Mouse (Mus musculus): ENCODE measurements around the gene Slc7a3. TPM values are rescaled to one million over a fixed set of nuclear protein-coding genes. Genes with fewer than 3 reads are reported as not detected.
"Not testable (repeated sequence)": the region's sequence is repeated elsewhere in the genome, so short reads cannot be mapped to it uniquely, and the experiment has no call there.

The Slc7a3 gene
- total RNA-seq (2014; fragmentation: Nextera tagmentation) (2.0 TPM in 1 of 2 replicates, not detected in the other), total RNA-seq (2017) (0.34 TPM in 1 of 2 replicates, not detected in the other)

DNA sequence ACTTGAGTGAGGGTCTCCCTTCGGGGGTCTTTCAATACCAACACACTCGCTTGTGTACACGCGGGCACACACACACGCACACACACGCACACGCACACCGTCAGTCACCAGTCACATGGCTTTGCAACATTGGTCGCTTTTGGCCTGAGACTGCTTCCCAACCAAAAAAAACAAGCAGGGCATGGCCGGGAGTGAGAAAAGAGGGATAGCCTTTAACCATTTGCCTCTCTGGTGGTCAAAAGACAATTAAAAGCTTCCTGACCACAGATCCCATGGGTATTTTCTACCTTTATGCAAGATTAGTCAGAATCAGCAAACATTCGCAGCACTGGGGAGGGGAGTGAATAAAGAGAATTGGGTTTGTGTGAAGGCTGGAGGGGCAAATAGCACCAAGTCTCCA, at the start of gene Slc7a3:
TSS of gene Slc7a3 (minus strand) at position 101 of the 400 bp plus-strand sequence.
- ATAC-seq (replicated peaks; ENCODE audit: low FRiP score, low TSS enrichment, poor library complexity, severe bottlenecking) = no peak

DNA sequence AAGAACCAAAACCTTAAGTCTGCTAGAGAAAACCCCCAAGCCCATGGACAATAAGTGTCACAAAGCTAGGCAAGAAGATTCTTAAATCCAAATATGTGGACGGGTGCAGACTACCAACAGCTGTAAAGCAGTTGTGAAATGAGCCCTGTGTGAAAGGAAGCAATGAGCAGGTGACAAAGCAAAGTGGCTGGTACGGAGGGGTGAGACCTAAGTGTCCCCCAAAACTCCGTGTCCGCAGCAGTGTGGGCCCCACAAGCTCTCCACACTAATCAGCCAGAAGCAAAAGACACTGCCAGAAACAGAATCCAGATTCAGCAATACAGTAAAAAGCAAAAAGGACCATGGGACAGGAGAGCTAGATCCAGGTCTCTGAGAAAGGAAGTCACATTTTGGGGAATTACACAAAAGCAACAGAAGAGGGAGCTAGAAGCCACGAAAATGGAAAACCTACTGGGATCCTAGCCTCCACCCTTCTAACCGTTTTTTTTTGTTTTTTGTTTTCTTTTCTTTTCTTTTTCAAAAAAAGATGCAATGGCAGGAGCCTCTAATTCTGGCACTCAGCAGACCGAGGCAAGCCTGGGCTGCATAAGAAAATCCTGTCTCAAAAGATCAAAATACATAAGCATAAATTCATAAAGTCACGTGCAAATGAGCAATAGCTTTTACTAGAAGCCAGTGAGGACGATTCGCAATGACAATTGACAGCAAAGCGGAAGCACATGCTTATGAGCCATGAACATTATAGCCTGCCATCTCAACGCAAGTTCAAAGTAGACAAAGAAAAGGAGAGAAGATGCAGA, 46.4 kb upstream of the Slc7a3 start:
- ATAC-seq (replicated peaks; ENCODE audit: low FRiP score, low TSS enrichment, poor library complexity, severe bottlenecking) = peak; percentile 87

DNA sequence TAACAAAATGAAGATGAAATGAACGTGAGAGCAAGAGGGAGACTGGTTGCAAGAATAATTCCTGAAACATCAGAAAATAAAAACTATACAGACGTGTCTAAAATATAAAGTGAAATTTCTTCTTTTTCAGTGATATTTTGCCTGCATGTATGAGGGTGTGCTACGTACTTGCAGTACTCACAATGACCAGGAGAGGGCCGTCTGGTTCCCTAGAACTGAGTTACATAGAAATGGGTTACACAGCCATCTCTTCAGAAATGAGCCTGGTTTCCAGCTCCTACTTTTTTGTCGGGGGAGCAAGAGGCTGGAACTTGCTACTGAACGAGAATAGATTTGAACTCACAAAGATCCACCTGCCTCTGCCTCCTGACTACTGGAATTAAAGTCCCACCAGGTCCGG, 45.2 kb upstream of the Slc7a3 start:
- peak; percentile 69 for ATAC-seq (replicated peaks; ENCODE audit: low FRiP score, low TSS enrichment, poor library complexity, severe bottlenecking)

DNA sequence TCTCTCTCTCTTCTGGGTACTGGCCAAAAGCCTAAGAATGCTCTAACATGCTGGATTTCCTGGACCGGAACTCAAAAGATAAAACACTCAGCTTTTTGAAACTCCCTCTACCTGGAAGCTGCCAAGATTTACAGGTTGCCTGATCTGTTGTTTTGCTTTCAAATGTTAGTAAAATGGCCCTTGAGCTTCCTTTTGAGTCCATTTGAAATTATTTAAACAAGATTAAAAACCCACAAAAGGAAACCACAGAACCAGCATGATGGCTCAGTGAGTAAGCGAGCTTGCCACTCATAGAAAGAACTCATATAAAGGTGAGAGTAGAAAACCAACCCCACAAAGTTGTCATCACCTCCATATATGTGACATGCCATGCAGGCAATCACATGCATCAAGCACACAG, 42.7 kb upstream of the Slc7a3 start:
- ATAC-seq (replicated peaks; ENCODE audit: low FRiP score, low TSS enrichment, poor library complexity, severe bottlenecking) = no peak

DNA sequence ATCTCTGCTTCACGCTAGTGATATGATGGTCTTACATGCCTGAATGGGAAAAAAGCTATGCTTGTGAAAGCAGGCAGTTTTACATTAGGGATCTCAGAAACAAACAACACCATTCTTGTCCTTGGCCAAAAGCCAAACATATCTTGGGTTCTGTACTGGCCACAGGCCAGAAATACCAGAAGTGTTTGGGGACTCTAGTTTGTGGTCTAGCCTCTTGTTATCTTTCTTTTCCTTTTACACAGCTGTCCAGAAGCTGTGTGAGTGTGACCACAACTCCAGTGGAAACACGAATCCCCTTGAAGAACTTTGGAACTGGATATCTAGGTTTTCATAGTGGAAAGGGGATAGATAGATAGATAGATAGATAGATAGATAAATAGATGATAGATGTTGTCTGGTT, 41.2 kb upstream of the Slc7a3 start:
- peak; percentile 92 for ATAC-seq (replicated peaks; ENCODE audit: low FRiP score, low TSS enrichment, poor library complexity, severe bottlenecking)

DNA sequence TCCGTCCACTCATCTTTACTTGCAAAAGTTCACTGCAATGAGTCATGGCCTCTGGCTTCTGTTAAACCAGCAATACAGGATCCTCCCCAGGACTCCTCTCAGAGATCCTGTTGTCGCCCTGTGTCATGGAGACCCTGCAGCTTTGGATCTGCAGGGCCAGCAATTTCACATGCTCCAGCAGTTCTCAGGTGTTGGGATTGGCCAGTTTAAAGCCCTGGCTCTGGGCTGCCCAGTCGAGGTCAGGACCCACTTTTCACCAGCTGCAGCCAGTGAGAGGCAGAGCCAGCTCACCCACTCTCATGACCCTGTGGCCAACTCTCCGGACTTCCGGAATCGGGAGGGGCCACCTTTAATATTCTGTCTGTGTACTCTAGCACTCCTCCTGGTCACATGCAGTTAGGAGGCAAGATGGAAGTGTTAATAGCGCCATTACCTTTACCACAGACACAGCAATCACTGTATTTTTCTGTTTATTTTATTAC, 40.7 kb upstream of the Slc7a3 start:
- no peak for ATAC-seq (replicated peaks; ENCODE audit: low FRiP score, low TSS enrichment, poor library complexity, severe bottlenecking)

DNA sequence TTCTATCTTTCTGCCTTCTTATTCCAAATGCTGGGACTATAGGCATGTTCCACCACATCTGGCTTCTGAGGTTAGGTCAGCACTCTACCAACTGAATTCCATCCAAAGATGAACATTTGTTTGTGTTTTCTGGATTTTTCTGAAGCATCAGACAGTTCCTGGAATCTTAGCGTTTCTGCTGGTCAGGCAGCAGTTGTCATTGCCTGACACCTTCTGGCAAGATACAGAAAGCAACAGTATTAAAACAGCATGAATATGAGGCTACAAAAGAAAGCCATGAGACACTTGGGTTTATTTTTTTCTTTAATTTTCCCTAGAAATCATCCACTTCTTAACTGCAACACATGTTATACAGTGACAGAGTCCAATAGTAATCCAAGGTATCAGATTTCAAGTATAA, 34.7 kb upstream of the Slc7a3 start:
- ATAC-seq (replicated peaks; ENCODE audit: low FRiP score, low TSS enrichment, poor library complexity, severe bottlenecking) = no peak

DNA sequence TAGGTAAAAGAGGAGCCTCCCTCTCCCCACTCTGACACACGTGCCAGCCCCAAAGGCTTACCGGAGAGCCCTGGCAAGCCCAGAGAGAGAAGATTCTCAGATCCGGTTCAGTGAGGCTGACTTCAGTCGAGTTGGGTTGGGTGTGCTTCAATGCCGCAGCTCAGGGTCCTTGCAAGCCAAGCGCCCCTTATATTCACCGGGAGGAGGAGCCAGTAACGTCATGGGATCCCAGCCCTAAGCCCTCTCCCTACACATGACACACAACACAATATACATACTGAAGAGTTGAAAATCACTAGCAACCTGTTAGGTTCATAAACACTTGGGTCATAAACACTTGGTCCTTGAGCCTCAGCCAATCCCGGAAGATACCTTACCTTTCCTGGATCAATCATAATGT, 609 bp downstream of the Slc7a3 start:
- ATAC-seq (replicated peaks; ENCODE audit: low FRiP score, low TSS enrichment, poor library complexity, severe bottlenecking) = not testable (repeated sequence)

DNA sequence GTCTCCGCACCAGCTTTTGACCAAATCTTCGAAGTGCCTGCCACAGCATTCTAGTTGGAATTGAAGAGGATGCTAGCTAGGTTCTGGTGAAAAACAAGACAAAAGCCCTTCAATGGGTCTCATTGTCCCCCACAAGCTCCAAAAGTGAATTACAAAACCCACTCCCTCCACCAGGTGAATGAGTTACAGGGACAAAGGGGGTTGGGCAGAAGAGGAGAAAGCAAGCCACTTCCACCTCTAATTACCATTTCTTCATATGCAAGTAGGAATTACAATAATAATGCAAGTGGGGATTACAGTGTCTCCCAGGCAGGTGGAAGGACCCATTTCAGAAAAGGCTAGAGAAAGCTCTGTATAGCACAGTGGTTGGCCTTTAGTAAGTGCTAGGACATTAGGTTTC, 1.6 kb downstream of the Slc7a3 start:
- no peak for ATAC-seq (replicated peaks; ENCODE audit: low FRiP score, low TSS enrichment, poor library complexity, severe bottlenecking)

DNA sequence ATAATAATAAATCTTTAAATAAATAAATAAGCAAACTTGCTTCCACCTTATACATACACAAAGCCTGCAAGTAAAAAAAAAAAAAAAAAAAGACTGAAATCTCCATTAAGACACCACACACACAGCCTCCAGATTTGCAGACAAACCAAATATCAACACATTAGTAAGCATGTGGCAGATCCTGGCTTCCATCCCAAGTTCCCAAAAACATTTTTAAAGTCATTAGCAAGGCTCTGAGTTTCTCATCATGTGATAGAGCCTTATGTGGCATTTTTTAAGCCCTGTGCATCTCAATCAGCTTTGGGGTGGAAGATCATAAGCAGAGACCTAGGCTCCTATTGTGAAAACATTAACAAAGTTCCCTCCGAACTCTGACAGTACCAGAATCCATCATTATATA, 20.6 kb downstream of the Slc7a3 start:
- ATAC-seq (replicated peaks; ENCODE audit: low FRiP score, low TSS enrichment, poor library complexity, severe bottlenecking) = no peak

DNA sequence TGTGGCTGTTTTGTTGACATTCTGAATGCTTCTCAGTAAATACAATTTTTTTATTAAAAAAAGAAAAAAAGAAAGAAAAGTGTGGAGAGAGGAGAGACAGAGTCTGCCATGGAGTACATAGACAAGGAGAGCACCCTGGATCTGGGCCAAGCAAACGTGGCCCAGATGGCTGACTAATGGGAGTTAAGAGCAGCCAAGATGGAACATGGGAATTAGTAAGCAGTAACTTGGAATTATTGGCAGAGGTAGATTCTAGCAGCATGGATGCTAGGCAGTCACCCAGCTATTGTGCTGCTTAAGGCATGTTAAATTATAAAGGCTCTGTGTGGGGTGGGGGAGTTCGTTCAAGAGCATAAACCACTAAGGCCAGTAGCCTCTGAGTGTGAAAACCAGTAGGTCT, 22.3 kb downstream of the Slc7a3 start:
- ATAC-seq (replicated peaks; ENCODE audit: low FRiP score, low TSS enrichment, poor library complexity, severe bottlenecking) = no peak

DNA sequence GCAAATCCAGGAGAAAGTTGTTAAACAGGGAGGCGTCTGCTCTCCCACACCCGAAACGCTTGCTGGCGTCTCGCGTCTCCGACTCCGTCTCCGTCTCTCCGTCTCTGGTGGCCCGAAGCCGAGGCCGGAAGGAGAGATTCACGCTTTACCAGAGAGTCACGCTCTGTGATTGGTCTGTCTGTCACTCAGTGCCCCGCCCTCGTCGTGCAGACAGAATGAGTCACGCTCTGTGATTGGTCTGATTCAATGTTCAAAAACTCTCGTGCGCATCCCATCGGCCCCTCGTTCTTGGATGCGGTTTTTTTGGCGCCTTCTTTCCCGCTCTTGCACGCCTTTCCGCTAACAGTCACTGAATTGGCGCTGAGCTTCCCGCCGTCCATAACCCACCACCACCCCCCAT, 26.3 kb downstream of the Slc7a3 start, which contains the start of gene Tex11:
TSS of gene Tex11 (minus strand) at position 127 of the 400 bp plus-strand sequence.
- ATAC-seq (replicated peaks; ENCODE audit: low FRiP score, low TSS enrichment, poor library complexity, severe bottlenecking) = no peak

Other genes starting within 250 kb of the Slc7a3 start
- gene Tex11, start 26.4 kb downstream of the Slc7a3 start, total RNA-seq (2014; fragmentation: Nextera tagmentation) = not detected in 2 replicates
- not detected in 2 replicates for gene Tex11, start 26.4 kb downstream of the Slc7a3 start, total RNA-seq (2017)
- 29.7 and 36.6 TPM in 2 replicates for gene Snx12, start 136.5 kb upstream of the Slc7a3 start, total RNA-seq (2014; fragmentation: Nextera tagmentation)
- 34.0 and 38.6 TPM in 2 replicates for gene Snx12, start 136.5 kb upstream of the Slc7a3 start, total RNA-seq (2017)
- 9.8 and 12.6 TPM in 2 replicates for gene Foxo4, start 168.5 kb upstream of the Slc7a3 start, total RNA-seq (2014; fragmentation: Nextera tagmentation)
- 11.2 and 11.5 TPM in 2 replicates for gene Foxo4, start 168.5 kb upstream of the Slc7a3 start, total RNA-seq (2017)
- gene Gm614, start 178.0 kb upstream of the Slc7a3 start, total RNA-seq (2014; fragmentation: Nextera tagmentation) = 1.3 TPM in 1 of 2 replicates, not detected in the other
- 2.4 TPM in 1 of 2 replicates, not detected in the other for gene Gm614, start 178.0 kb upstream of the Slc7a3 start, total RNA-seq (2017)
- 24.2 and 39.3 TPM in 2 replicates for gene Il2rg, start 182.2 kb upstream of the Slc7a3 start, total RNA-seq (2014; fragmentation: Nextera tagmentation)
- 18.4 and 41.4 TPM in 2 replicates for gene Il2rg, start 182.2 kb upstream of the Slc7a3 start, total RNA-seq (2017)
- gene Gm20489, start 183.0 kb upstream of the Slc7a3 start, total RNA-seq (2014; fragmentation: Nextera tagmentation) = not detected in 2 replicates
- gene Gm20489, start 183.0 kb upstream of the Slc7a3 start, total RNA-seq (2017) = not detected in 2 replicates
- gene Med12, start 188.0 kb upstream of the Slc7a3 start, total RNA-seq (2014; fragmentation: Nextera tagmentation) = 71.6 and 80.7 TPM in 2 replicates
- gene Med12, start 188.0 kb upstream of the Slc7a3 start, total RNA-seq (2017) = 33.1 and 34.7 TPM in 2 replicates
- gene Nlgn3, start 213.1 kb upstream of the Slc7a3 start, total RNA-seq (2014; fragmentation: Nextera tagmentation) = 0.07 TPM in 1 of 2 replicates, not detected in the other
- not detected in 2 replicates for gene Nlgn3, start 213.1 kb upstream of the Slc7a3 start, total RNA-seq (2017)